28 mouse cellular contexts compared by ENCODE assay signal in genomic region chr4:55038139-55038538, GRCm38 (mm10).
DNase-seq lines count a peak whose midpoint lies in the region; ATAC-seq and TF ChIP-seq lines count a peak whose summit lies in the region.
"Had no signal": no experiment of that assay in that cellular context is flagged by ENCODE, and none has a peak within 500 bp of the region (broad histone marks: within the 10 kb centered on the region; RNA-seq: fewer than 3 reads in every experiment).

No protein-coding gene starts in this region.

- no peaks in the 10 kb centered on the region for H3K4me1 ChIP-seq in embryonic facial prominence, embryonic 11.5 days (ENCODE audit: control insufficient read depth, insufficient read depth, low read length)
- H3K4me1 ChIP-seq in limb, embryonic 11.5 days (ENCODE audit: control insufficient read depth, insufficient read depth, low read length), result peaks cover 5% of the 10 kb centered on the region
- H3K4me1 ChIP-seq in hindbrain, postnatal 0 days (ENCODE audit: insufficient read depth, low read length), result peaks cover 6% of the 10 kb centered on the region; the same call in 1 of the 2 replicates
- H3K4me1 ChIP-seq: megakaryocyte, embryonic 14.5 days had no signal

- 31% methylated on average over 6 of the region's 6 CpGs for WGBS in embryonic facial prominence, embryonic 11.5 days
- 20% methylated on average over 6 of the region's 6 CpGs for WGBS in limb, embryonic 11.5 days
- 89% methylated on average over 6 of the region's 6 CpGs for WGBS in hindbrain, postnatal 0 days

- DNase-seq in heart, adult 11 months, result peak; percentile 61
- no peak for DNase-seq in heart, adult 8-10 months (ENCODE audit: low spot score)
- peak; percentile 86 for DNase-seq in embryonic facial prominence, embryonic 11.5 days (ENCODE audit: low spot score)
- peak; percentile 58 for DNase-seq in limb, embryonic 11.5 days (ENCODE audit: low spot score)
- no peak for DNase-seq in lung, postnatal 25 days (ENCODE audit: low spot score)
- no peak for DNase-seq in gastrocnemius, postnatal 36 days
- DNase-seq in left cerebral cortex, adult 2 months (ENCODE audit: extremely low spot score in 1 of 2, low spot score in 2 of 2), result no peak
- no peak for DNase-seq in hindbrain, postnatal 0 days (ENCODE audit: low spot score)
- DNase-seq: adrenal gland, postnatal 14 days; cerebellum, adult 11 months; cerebellum, postnatal 14 days; forebrain, postnatal 0 days; gastrocnemius, postnatal 10 days; heart, adult 2 months; kidney, adult 8-10 months; kidney, postnatal 25 days; liver, postnatal 0 days; lung, postnatal 10 days; right cerebral cortex, postnatal 4 days; thymus, postnatal 14 days had no signal

- peak; percentile 51; the same call in 1 of the 2 replicates for ATAC-seq in embryonic facial prominence, embryonic 11.5 days (replicated peaks; ENCODE audit: insufficient number of reproducible peaks, low FRiP score, low TSS enrichment, low read depth)
- peak; percentile 68; the same call in 1 of the 2 replicates for ATAC-seq in limb, embryonic 11.5 days (ENCODE audit: insufficient number of reproducible peaks, low FRiP score, low TSS enrichment, low read depth)
- no peak for ATAC-seq in hindbrain, postnatal 0 days
- ATAC-seq: activated CD4-positive, CD25-positive, alpha-beta regulatory T cell, adult 4 months; CD4-positive, CD25-positive, alpha-beta regulatory T cell, adult 4 months; forebrain, postnatal 0 days; liver, postnatal 0 days; midbrain, embryonic 15.5 days had no signal

- TF ChIP-seq CTCF in left cerebral cortex, adult 2 months (IDR thresholded peaks at IDR 0.05), result no peak
- TF ChIP-seq CTCF in hindbrain, postnatal 0 days (IDR thresholded peaks at IDR 0.05; ENCODE audit: low read depth), result no peak

- intact Hi-C loops in gastrocnemius, postnatal 36 days (cut with DNase I), result no loop called here
- intact Hi-C loops in left cerebral cortex, adult 2 months (cut with DNase I), result no loop called here

- no peak overlapping the region for H3K4me3 ChIP-seq in embryonic facial prominence, embryonic 11.5 days (ENCODE audit: low read depth, low read length)
- H3K4me3 ChIP-seq in limb, embryonic 11.5 days (ENCODE audit: low read depth, low read length), result no peak overlapping the region
- no peak overlapping the region for H3K4me3 ChIP-seq in left cerebral cortex, adult 2 months
- H3K4me3 ChIP-seq in hindbrain, postnatal 0 days (ENCODE audit: low read length), result no peak overlapping the region
- H3K4me3 ChIP-seq: forebrain, embryonic 10.5 days; heart, adult 2 months; hindbrain, embryonic 12.5 days; megakaryocyte, embryonic 14.5 days; midbrain, embryonic 15.5 days; myocyte had no signal

- no peaks in the 10 kb centered on the region for H3K9me3 ChIP-seq in embryonic facial prominence, embryonic 11.5 days (replicated peaks; ENCODE audit: control insufficient read depth, low read length)
- H3K9me3 ChIP-seq in limb, embryonic 11.5 days (ENCODE audit: control insufficient read depth, low read length), result no peaks in the 10 kb centered on the region
- no peaks in the 10 kb centered on the region for H3K9me3 ChIP-seq in hindbrain, postnatal 0 days (ENCODE audit: low read length)
- H3K9me3 ChIP-seq: forebrain, embryonic 10.5 days; hindbrain, embryonic 12.5 days; midbrain, embryonic 15.5 days had no signal

- H3K4me2 ChIP-seq in embryonic facial prominence, embryonic 11.5 days (ENCODE audit: low read depth, low read length), result no peak overlapping the region
- no peak overlapping the region for H3K4me2 ChIP-seq in limb, embryonic 11.5 days (ENCODE audit: low read depth, severe bottlenecking)
- no peak overlapping the region for H3K4me2 ChIP-seq in hindbrain, postnatal 0 days (ENCODE audit: low read depth, low read length)
- H3K4me2 ChIP-seq: hindbrain, embryonic 12.5 days; midbrain, embryonic 15.5 days had no signal

- no peaks in the 10 kb centered on the region for H3K27me3 ChIP-seq in embryonic facial prominence, embryonic 11.5 days (ENCODE audit: control insufficient read depth, insufficient read depth, low read length)
- H3K27me3 ChIP-seq in limb, embryonic 11.5 days (ENCODE audit: control insufficient read depth, insufficient read depth, low read length), result no peaks in the 10 kb centered on the region
- H3K27me3 ChIP-seq in hindbrain, postnatal 0 days (ENCODE audit: insufficient read depth, low read length), result no peaks in the 10 kb centered on the region
- H3K27me3 ChIP-seq: hindbrain, embryonic 12.5 days; megakaryocyte, embryonic 14.5 days; midbrain, embryonic 15.5 days had no signal

- no peak overlapping the region for H3K9ac ChIP-seq in embryonic facial prominence, embryonic 11.5 days (replicated peaks; ENCODE audit: low read length)
- no peak overlapping the region for H3K9ac ChIP-seq in limb, embryonic 11.5 days (ENCODE audit: low read length)
- H3K9ac ChIP-seq in hindbrain, postnatal 0 days (replicated peaks; ENCODE audit: low read length), result no peak overlapping the region
- H3K9ac ChIP-seq: forebrain, postnatal 0 days; hindbrain, embryonic 12.5 days; liver, postnatal 0 days; midbrain, embryonic 15.5 days had no signal

- no peaks in the 10 kb centered on the region; the same call in 1 of the 2 replicates for H3K36me3 ChIP-seq in embryonic facial prominence, embryonic 11.5 days (replicated peaks; ENCODE audit: control insufficient read depth, insufficient read depth, low read depth, low read length)
- H3K36me3 ChIP-seq in limb, embryonic 11.5 days (ENCODE audit: control insufficient read depth, insufficient read depth, low read length), result no peaks in the 10 kb centered on the region; the same call in 1 of the 2 replicates
- H3K36me3 ChIP-seq in hindbrain, postnatal 0 days (ENCODE audit: insufficient read depth, low read length), result no peaks in the 10 kb centered on the region
- H3K36me3 ChIP-seq: midbrain, embryonic 15.5 days had no signal

- no peak overlapping the region for H3K27ac ChIP-seq in embryonic facial prominence, embryonic 11.5 days (replicated peaks; ENCODE audit: low read depth, low read length)
- 0 out of 2 replicates have a peak overlapping the region, but pooled peaks have one; percentile 37 for H3K27ac ChIP-seq in limb, embryonic 11.5 days (replicated peaks; ENCODE audit: low read depth, low read length)
- no peak overlapping the region for H3K27ac ChIP-seq in left cerebral cortex, adult 2 months
- no peak overlapping the region for H3K27ac ChIP-seq in hindbrain, postnatal 0 days
- H3K27ac ChIP-seq: forebrain, embryonic 10.5 days; heart, adult 2 months; hindbrain, embryonic 12.5 days; midbrain, embryonic 15.5 days; stomach, postnatal 0 days had no signal

Comparison
In these comparisons a context has a peak if more than half of its experiments do, and no peak if none do; other contexts are left out.
1. DNase-seq: peak in heart, adult 11 months (single experiment), embryonic facial prominence, embryonic 11.5 days (single experiment) and limb, embryonic 11.5 days (single experiment); none in heart, adult 8-10 months (single experiment), lung, postnatal 25 days (single experiment), gastrocnemius, postnatal 36 days (0 of 2), left cerebral cortex, adult 2 months (0 of 2) and hindbrain, postnatal 0 days (single experiment).